Mouse (Mus musculus): ENCODE measurements at regions not wholly inside any gene's neighbourhood (a gene's known extent, or its start where the extent isn't known, plus 50 kb on each side); places are given as distances from the start of the nearest gene placed in this dataset.
A peak's percentile ranks its signal among the peaks of the same experiment; 100 is the strongest.

DNA sequence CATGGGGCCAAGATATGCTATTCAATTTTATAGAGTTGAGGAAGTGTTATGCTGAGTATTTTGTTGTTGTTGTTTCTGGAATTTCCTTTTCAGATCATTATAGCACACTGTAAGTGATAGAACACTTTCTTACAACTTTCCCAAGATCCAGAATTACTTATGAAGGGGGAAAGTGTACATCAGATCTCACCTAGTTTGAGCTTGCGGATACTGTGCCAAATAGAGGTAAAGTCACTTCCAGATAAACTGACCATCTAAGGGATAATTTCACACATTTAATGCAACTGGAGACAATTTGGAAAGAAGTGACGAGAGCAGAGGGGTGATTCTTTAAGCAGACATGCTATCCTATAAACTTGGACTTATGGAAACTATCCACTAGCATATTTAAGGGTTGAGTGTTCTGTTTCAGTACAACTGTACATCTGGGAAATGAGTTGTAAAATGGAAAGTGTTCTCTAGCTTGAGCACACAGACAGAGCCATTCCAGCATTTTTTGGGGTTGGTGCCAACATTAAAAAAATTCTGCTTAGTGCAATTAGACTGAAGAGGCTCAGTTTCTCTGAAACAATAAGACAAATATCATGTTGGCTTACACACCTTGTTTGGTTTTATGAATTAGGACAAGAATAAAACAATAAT is 307.0 kb downstream of the Trim52 start:
- H3K4me1 ChIP-seq (ENCODE audit: control insufficient read depth, insufficient read depth, low read length), result no peaks in the 10 kb centered on the region
- no peaks in the 10 kb centered on the region for H3K36me3 ChIP-seq (ENCODE audit: control insufficient read depth, insufficient read depth, low read length)
- no peak for DNase-seq
- 86% methylated on average over 2 of the region's 2 CpGs for WGBS
- no peak overlapping the region for H3K27ac ChIP-seq (ENCODE audit: insufficient read depth, low read depth, low read length)
- H3K27me3 ChIP-seq (replicated peaks; ENCODE audit: control insufficient read depth, insufficient read depth, low read length), result no peaks in the 10 kb centered on the region
- H3K4me3 ChIP-seq (ENCODE audit: insufficient read depth, low read depth, low read length), result no peak overlapping the region
- TF ChIP-seq CTCF (conservative IDR thresholded peaks at IDR 0.05; ENCODE audit: insufficient read depth, insufficient read length, low read depth, low read length), result no peak
- no peak for TF ChIP-seq POLR2A (IDR thresholded peaks at IDR 0.05; ENCODE audit: low read depth, low read length)

DNA sequence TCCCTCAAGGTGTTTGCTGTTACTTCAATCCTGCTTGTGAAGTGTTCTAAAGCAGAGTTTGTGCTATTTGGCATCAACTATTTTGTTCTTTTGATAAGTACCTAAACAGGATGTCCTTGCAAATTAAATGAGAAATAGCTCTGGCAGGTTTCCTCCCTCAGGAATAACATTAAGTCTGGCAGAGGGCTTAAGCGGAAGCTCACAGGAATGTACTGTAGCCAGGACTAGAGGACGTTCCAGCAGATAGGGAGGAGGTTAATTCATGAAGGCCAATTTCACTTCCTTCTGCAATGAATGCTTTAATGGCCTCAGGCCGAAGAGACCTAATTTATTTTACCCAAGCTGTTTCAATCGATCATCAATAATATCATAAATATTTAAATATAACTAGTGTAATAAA is 318.7 kb downstream of the Trim52 start:
- TF ChIP-seq POLR2A (IDR thresholded peaks at IDR 0.05; ENCODE audit: low read depth, low read length), result no peak
- TF ChIP-seq CTCF (conservative IDR thresholded peaks at IDR 0.05; ENCODE audit: insufficient read depth, insufficient read length, low read depth, low read length), result no peak
- H3K36me3 ChIP-seq (ENCODE audit: control insufficient read depth, insufficient read depth, low read length), result no peaks in the 10 kb centered on the region
- WGBS, result 51% methylated on average over 4 of the region's 4 CpGs
- no peaks in the 10 kb centered on the region for H3K4me1 ChIP-seq (ENCODE audit: control insufficient read depth, insufficient read depth, low read length)
- no peak overlapping the region for H3K4me3 ChIP-seq (ENCODE audit: insufficient read depth, low read depth, low read length)
- peak; percentile 63 for DNase-seq
- no peaks in the 10 kb centered on the region for H3K27me3 ChIP-seq (replicated peaks; ENCODE audit: control insufficient read depth, insufficient read depth, low read length)
- no peak overlapping the region for H3K27ac ChIP-seq (ENCODE audit: insufficient read depth, low read depth, low read length)

DNA sequence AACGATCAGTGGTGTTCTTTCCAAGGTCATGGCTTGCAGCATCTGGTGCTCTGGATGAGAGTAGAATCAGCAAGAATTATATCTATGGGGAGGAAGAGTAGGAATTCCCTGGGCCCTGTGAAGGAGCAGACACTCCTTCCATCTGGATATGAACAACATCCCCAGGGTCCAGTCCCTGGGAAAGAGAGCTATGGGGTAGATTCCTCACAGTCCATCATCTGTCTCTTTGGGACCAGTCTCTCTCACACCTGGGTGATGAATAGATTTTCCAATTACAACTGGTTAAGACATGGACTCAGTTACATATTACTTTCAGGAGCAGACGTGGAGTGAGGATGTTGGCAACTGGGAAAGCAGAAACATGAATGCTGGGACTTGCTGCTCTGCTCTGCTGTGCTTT is 322.6 kb downstream of the Trim52 start:
- 45% methylated on average over 2 of the region's 2 CpGs for WGBS
- H3K27ac ChIP-seq (ENCODE audit: insufficient read depth, low read depth, low read length), result no peak overlapping the region
- no peak for TF ChIP-seq CTCF (conservative IDR thresholded peaks at IDR 0.05; ENCODE audit: insufficient read depth, insufficient read length, low read depth, low read length)
- no peaks in the 10 kb centered on the region for H3K27me3 ChIP-seq (replicated peaks; ENCODE audit: control insufficient read depth, insufficient read depth, low read length)
- H3K4me1 ChIP-seq (ENCODE audit: control insufficient read depth, insufficient read depth, low read length), result no peaks in the 10 kb centered on the region
- H3K36me3 ChIP-seq (ENCODE audit: control insufficient read depth, insufficient read depth, low read length), result no peaks in the 10 kb centered on the region
- DNase-seq, result no peak
- no peak overlapping the region for H3K4me3 ChIP-seq (ENCODE audit: insufficient read depth, low read depth, low read length)

DNA sequence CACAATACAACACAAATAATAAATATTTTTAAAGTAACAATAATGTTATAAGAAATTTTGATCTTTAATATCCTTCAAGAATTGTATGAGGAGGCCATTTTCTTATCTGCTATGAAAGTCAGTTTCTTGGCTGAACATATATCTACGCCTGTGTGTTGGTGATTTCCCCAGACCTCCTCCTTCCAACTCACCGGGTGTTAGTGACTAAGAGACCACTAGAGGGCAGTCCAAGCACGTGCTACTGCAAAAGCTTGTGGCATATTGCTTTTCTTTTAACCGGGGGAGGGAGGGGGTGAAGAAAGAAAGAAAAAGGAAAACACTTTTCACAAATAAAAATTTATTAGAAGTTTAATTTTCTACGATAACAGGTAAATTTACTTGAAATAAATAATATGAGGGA is 333.3 kb downstream of the Trim52 start:
- no peaks in the 10 kb centered on the region for H3K27me3 ChIP-seq (replicated peaks; ENCODE audit: control insufficient read depth, insufficient read depth, low read length)
- 12% methylated on average over 5 of the region's 5 CpGs for WGBS
- no peak overlapping the region for H3K27ac ChIP-seq (ENCODE audit: insufficient read depth, low read depth, low read length)
- H3K36me3 ChIP-seq (ENCODE audit: control insufficient read depth, insufficient read depth, low read length), result no peaks in the 10 kb centered on the region
- H3K4me1 ChIP-seq (ENCODE audit: control insufficient read depth, insufficient read depth, low read length), result no peaks in the 10 kb centered on the region
- DNase-seq, result peak; percentile 69
- TF ChIP-seq CTCF (conservative IDR thresholded peaks at IDR 0.05; ENCODE audit: insufficient read depth, insufficient read length, low read depth, low read length) (peak; percentile 79), POLR2A (IDR thresholded peaks at IDR 0.05; ENCODE audit: low read depth, low read length) (no peak)
- H3K4me3 ChIP-seq (ENCODE audit: insufficient read depth, low read depth, low read length), result no peak overlapping the region

DNA sequence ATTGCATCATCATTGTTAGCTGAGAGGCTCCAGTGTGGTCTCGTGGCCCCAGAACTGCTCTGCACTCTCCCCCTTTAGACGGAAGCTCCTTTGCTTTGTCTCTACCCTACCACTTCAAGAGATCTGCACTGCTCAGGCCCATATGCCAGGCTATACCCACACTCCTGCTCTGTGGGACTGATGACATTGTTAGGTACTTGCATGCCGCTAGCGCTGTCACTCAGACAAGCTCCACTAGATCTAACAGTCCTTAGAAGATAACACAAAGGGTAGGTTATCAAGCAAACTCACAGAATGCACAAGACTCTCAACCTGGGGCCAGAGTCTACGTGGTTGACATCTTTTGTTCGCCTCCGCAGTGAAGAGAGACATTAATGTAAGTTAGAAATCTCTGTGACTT is 383.1 kb downstream of the Trim52 start:
- Histone ChIP-seq H3K27me3 (replicated peaks; ENCODE audit: control insufficient read depth, insufficient read depth, low read length) (no peaks in the 10 kb centered on the region), H3K4me1 (ENCODE audit: control insufficient read depth, insufficient read depth, low read length) (no peaks in the 10 kb centered on the region), H3K36me3 (ENCODE audit: control insufficient read depth, insufficient read depth, low read length) (no peaks in the 10 kb centered on the region), H3K27ac (ENCODE audit: insufficient read depth, low read depth, low read length) (no peak overlapping the region), H3K4me3 (ENCODE audit: insufficient read depth, low read depth, low read length) (no peak overlapping the region)
- WGBS, result 96% methylated on average over 7 of the region's 7 CpGs
- no peak for DNase-seq
- no peak for TF ChIP-seq CTCF (conservative IDR thresholded peaks at IDR 0.05; ENCODE audit: insufficient read depth, insufficient read length, low read depth, low read length)
- no peak for TF ChIP-seq POLR2A (IDR thresholded peaks at IDR 0.05; ENCODE audit: low read depth, low read length)

DNA sequence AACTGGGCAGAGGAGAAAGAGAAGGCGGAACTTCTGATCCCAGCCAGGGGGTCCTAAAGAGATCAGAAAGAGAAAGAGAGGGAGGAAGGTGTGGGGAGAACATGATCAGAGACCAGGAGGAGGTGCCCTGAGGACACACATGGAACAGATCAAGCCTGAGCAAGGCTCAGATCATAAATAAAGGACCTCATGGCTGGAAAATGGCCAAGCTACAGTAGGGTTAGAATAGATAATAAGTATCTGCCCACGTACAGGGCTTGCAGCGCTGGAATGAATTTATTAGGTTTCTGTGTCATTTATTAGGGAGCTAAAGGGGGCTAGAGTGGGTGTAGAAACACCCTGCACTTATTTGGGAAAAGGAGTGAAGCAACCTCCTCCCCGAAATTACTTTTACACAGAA is 385.4 kb downstream of the Trim52 start:
- Histone ChIP-seq H3K36me3 (ENCODE audit: control insufficient read depth, insufficient read depth, low read length) (no peaks in the 10 kb centered on the region), H3K27me3 (replicated peaks; ENCODE audit: control insufficient read depth, insufficient read depth, low read length) (no peaks in the 10 kb centered on the region), H3K27ac (ENCODE audit: insufficient read depth, low read depth, low read length) (no peak overlapping the region), H3K4me3 (ENCODE audit: insufficient read depth, low read depth, low read length) (no peak overlapping the region), H3K4me1 (ENCODE audit: control insufficient read depth, insufficient read depth, low read length) (no peaks in the 10 kb centered on the region)
- TF ChIP-seq CTCF (conservative IDR thresholded peaks at IDR 0.05; ENCODE audit: insufficient read depth, insufficient read length, low read depth, low read length) (no peak), POLR2A (IDR thresholded peaks at IDR 0.05; ENCODE audit: low read depth, low read length) (no peak)
- no peak for DNase-seq
- WGBS, result 67% methylated on average over 4 of the region's 4 CpGs

DNA sequence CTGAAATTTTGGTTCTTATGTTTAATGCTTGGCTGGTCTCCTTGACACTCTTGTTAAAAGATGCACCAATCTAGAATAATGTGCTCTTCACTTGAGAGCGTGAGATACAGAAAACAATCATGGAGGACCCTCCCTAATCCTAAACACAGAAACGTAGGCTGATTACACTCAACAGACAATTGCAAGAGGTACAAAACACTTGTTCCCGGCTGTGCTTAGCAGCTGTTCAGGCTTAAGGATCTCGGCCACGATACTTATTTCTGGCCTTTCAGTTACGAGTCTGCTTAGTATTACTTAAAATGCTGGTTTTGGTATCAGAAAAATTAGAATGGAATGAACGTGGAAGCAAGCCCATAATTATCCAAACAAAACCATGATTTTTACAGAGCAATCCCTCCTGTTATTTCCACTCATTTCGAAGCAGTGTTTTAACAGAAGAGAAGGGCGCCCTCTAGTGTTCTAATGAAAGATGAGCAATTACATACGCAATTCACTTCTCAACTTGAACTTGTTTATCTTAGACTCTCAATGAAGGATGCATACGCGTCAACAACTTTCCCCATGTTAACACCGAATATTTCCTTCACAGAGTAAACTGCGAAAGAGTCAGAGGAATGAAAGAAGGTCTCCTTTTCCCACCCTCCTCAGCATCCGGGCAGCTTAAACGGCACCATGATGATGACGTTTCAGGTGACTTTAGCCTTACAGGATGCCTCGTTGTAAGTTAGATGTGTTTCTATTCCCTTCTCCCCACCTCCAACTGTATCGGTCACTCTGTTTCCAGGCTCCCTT is 394.5 kb downstream of the Trim52 start:
- TF ChIP-seq POLR2A (IDR thresholded peaks at IDR 0.05; ENCODE audit: low read depth, low read length) (no peak), CTCF (conservative IDR thresholded peaks at IDR 0.05; ENCODE audit: insufficient read depth, insufficient read length, low read depth, low read length) (no peak)
- DNase-seq, result peak; percentile 55
- Histone ChIP-seq H3K4me1 (ENCODE audit: control insufficient read depth, insufficient read depth, low read length) (no peaks in the 10 kb centered on the region), H3K27me3 (replicated peaks; ENCODE audit: control insufficient read depth, insufficient read depth, low read length) (no peaks in the 10 kb centered on the region), H3K27ac (ENCODE audit: insufficient read depth, low read depth, low read length) (no peak overlapping the region), H3K4me3 (ENCODE audit: insufficient read depth, low read depth, low read length) (no peak overlapping the region), H3K36me3 (ENCODE audit: control insufficient read depth, insufficient read depth, low read length) (no peaks in the 10 kb centered on the region)
- WGBS, result 37% methylated on average over 19 of the region's 19 CpGs

Data from kidney, adult 2 months (tissue).